Mouse (Mus musculus) CD4-positive, CD25-positive, alpha-beta regulatory T cell, adult 4 months (primary cell): ENCODE data around the gene Fam13a. TPM values are rescaled to one million over a fixed set of nuclear protein-coding genes. Genes with fewer than 3 reads are reported as not detected.

Experiments
- ATAC-seq: one replicate; pipeline ENCODE4 v1.8.0; 2017
- polyA plus RNA-seq, 2 experiments: library from polyadenylated mRNA; unstranded; fragments of 100-300 nt; shearing (Covaris generic); gene quantifications; one replicate each; pipeline ENCODE4 v1.2.1; 2017

Fam13a gene
- under 1 TPM in 1 of 2 experiments, not detected in 1; 0.15 TPM for polyA plus RNA-seq

- ATAC-seq: peak; percentile 41
Observed at GRCm38 (mm10) chr6:59024164-59024724, at the start of gene Fam13a. Fam13a (minus strand) TSS chr6:59024549.

GRCm38 (mm10) chr6:59072096-59073060, 48.0 kb upstream of the Fam13a start:
- no peak for ATAC-seq

GRCm38 (mm10) chr6:59071691-59072090, 47.3 kb upstream of the Fam13a start:
- ATAC-seq: no peak

- ATAC-seq: no peak
Observed at GRCm38 (mm10) chr6:59068187-59068586, 43.8 kb upstream of the Fam13a start.

GRCm38 (mm10) chr6:59064440-59064839, 40.1 kb upstream of the Fam13a start:
- no peak for ATAC-seq

GRCm38 (mm10) chr6:59053232-59053631, 28.9 kb upstream of the Fam13a start:
- no peak for ATAC-seq

- no peak for ATAC-seq
Observed at GRCm38 (mm10) chr6:59039719-59040118, 15.4 kb upstream of the Fam13a start.

GRCm38 (mm10) chr6:59032748-59033147, 8.4 kb upstream of the Fam13a start:
- ATAC-seq: no peak

- ATAC-seq: no peak
Observed at GRCm38 (mm10) chr6:59031539-59031938, 7.2 kb upstream of the Fam13a start.

- no peak for ATAC-seq
Observed at GRCm38 (mm10) chr6:59030667-59031066, 6.3 kb upstream of the Fam13a start.

GRCm38 (mm10) chr6:59030037-59030436, 5.7 kb upstream of the Fam13a start:
- ATAC-seq: no peak

GRCm38 (mm10) chr6:59028871-59029270, 4.5 kb upstream of the Fam13a start:
- ATAC-seq: no peak

- ATAC-seq: no peak
Observed at GRCm38 (mm10) chr6:59024806-59025205, 457 bp upstream of the Fam13a start.

GRCm38 (mm10) chr6:59023455-59024163, 740 bp downstream of the Fam13a start:
- ATAC-seq: no peak

GRCm38 (mm10) chr6:59022621-59023020, 1.7 kb downstream of the Fam13a start:
- ATAC-seq: no peak

- no peak for ATAC-seq
Observed at GRCm38 (mm10) chr6:59020346-59020745, 4.0 kb downstream of the Fam13a start.

- ATAC-seq: no peak
Observed at GRCm38 (mm10) chr6:59019847-59020246, 4.5 kb downstream of the Fam13a start.

- ATAC-seq: no peak
Observed at GRCm38 (mm10) chr6:59016336-59016832, 8.0 kb downstream of the Fam13a start.

- no peak for ATAC-seq
Observed at GRCm38 (mm10) chr6:59014760-59015159, 9.6 kb downstream of the Fam13a start.

- no peak for ATAC-seq
Observed at GRCm38 (mm10) chr6:59014088-59014759, 10.1 kb downstream of the Fam13a start.

- no peak for ATAC-seq
Observed at GRCm38 (mm10) chr6:59010792-59011191, 13.6 kb downstream of the Fam13a start.

- ATAC-seq: no peak
Observed at GRCm38 (mm10) chr6:59004630-59005029, 19.7 kb downstream of the Fam13a start.
